Mouse (Mus musculus) layer of hippocampus, adult 6 months (tissue): ENCODE results near the gene Pwp2. TPM values are rescaled to one million over a fixed set of nuclear protein-coding genes. Genes with fewer than 3 reads are reported as not detected.

Experiments used
- long read RNA-seq, 2 experiments: library from polyadenylated mRNA; unstranded; transcript quantifications; one replicate each; pipeline ENCODE4 v2.0.0; 2019 to 2020
- polyA plus RNA-seq: library from polyadenylated mRNA; unstranded; fragments of <200 nt; fragmentation: Nextera tagmentation; gene quantifications from 2 replicates; pipeline ENCODE4 v1.2.3, GENCODE M21; 2021

Pwp2 gene
- polyA plus RNA-seq, result 9.8 and 10.9 TPM in 2 replicates
- long read RNA-seq, experiment 1, transcript Pwp2-201 (21 exons, 3,872 nt), result major isoform, 9 of 22 reads
- long read RNA-seq, experiment 1, partial matches to known transcripts, result 7 of 22 reads
- long read RNA-seq, experiment 1, other reads (novel, unspliced or antisense), result 6 of 22 reads
- long read RNA-seq, experiment 2, transcript Pwp2-201 (21 exons, 3,872 nt), result major isoform, 73 of 121 reads
- long read RNA-seq, experiment 2, partial matches to known transcripts, result 24 of 121 reads
- long read RNA-seq, experiment 2, other reads (novel, unspliced or antisense), result 24 of 121 reads

GRCm38 (mm10) chr10:78184531-78185380 is at the start of gene Pwp2:
Pwp2 (minus strand) TSS chr10:78185149.

GRCm38 (mm10) chr10:78169281-78170042 is 15.5 kb downstream of the Pwp2 start, which contains the start of gene D10Jhu81e:
D10Jhu81e (minus strand) TSS chr10:78169782.

Other genes with a start within 250 kb of the Pwp2 start
- 5.7 and 6.1 TPM in 2 replicates for gene Trpm2, start 214.6 kb downstream of the Pwp2 start, polyA plus RNA-seq
- gene 1810043G02Rik, start 206.6 kb downstream of the Pwp2 start, polyA plus RNA-seq, result 52.6 and 57.3 TPM in 2 replicates
- 99.5 and 116 TPM in 2 replicates for gene Pfkl, start 175.1 kb downstream of the Pwp2 start, polyA plus RNA-seq
- 0.82 and 1.2 TPM in 2 replicates for gene Dnmt3l, start 143.2 kb downstream of the Pwp2 start, polyA plus RNA-seq
- not detected in 2 replicates for gene Aire, start 141.5 kb downstream of the Pwp2 start, polyA plus RNA-seq
- gene Icosl, start 115.8 kb downstream of the Pwp2 start, polyA plus RNA-seq, result 1.9 and 2.5 TPM in 2 replicates
- gene D10Jhu81e, start 15.4 kb downstream of the Pwp2 start, polyA plus RNA-seq, result 78.6 and 86.8 TPM in 2 replicates
- 4.3 and 4.9 TPM in 2 replicates for gene Trappc10, start 59.5 kb upstream of the Pwp2 start, polyA plus RNA-seq
- gene Agpat3, start 167.3 kb upstream of the Pwp2 start, polyA plus RNA-seq, result 25.0 and 27.3 TPM in 2 replicates
- 282 and 306 TPM in 2 replicates for gene Rrp1, start 227.9 kb upstream of the Pwp2 start, polyA plus RNA-seq
- gene Cstb, start 240.5 kb upstream of the Pwp2 start, polyA plus RNA-seq, result 117 and 142 TPM in 2 replicates